Mouse (Mus musculus): ENCODE results near the gene Hip1r. TPM values are rescaled to one million over a fixed set of nuclear protein-coding genes. Genes with fewer than 3 reads are reported as not detected.

Gene Hip1r
- polyA plus RNA-seq, 1 experiment from 2014 or later = 22.4 TPM

GRCm38 (mm10) chr5:124041097-124041496 is 67.7 kb downstream of the Hip1r start:
- no peak overlapping the region for H3K4me3 ChIP-seq (replicated peaks; ENCODE audit: low read length)
- 0 out of 2 replicates have a peak, but pooled peaks cover 14% of the 10 kb centered on the region for H3K4me1 ChIP-seq (replicated peaks; ENCODE audit: control insufficient read depth, insufficient read depth, low read length)
- no peaks in the 10 kb centered on the region for H3K9me3 ChIP-seq (ENCODE audit: control insufficient read depth, low read length)
- no peak overlapping the region for H3K4me2 ChIP-seq (replicated peaks)
- no peaks in the 10 kb centered on the region for H3K36me3 ChIP-seq (replicated peaks; ENCODE audit: control insufficient read depth, insufficient read depth)
- no peak overlapping the region for H3K27ac ChIP-seq
- 72% methylated on average over 9 of the region's 9 CpGs for WGBS
- no peaks in the 10 kb centered on the region for H3K27me3 ChIP-seq (ENCODE audit: control insufficient read depth, insufficient read depth, low read length)
- no peak overlapping the region for H3K9ac ChIP-seq
- DNase-seq (ENCODE audit: low spot score) (no peak), ATAC-seq (ENCODE audit: low FRiP score) (no peak)

- peak overlapping the region; percentile 77 for H3K27ac ChIP-seq
- DNase-seq (ENCODE audit: low spot score) = peak; percentile 68
These were observed 70.0 kb downstream of the Hip1r start for GRCm38 (mm10) chr5:124043212-124043978.

GRCm38 (mm10) chr5:124043999-124044398 is 70.6 kb downstream of the Hip1r start:
- 45% methylated on average over 5 of the region's 5 CpGs for WGBS
- H3K4me1 ChIP-seq (replicated peaks; ENCODE audit: control insufficient read depth, insufficient read depth, low read length) = 0 out of 2 replicates have a peak, but pooled peaks cover 11% of the 10 kb centered on the region
- no peaks in the 10 kb centered on the region for H3K9me3 ChIP-seq (ENCODE audit: control insufficient read depth, low read length)
- no peak overlapping the region for H3K4me2 ChIP-seq (replicated peaks)
- H3K4me3 ChIP-seq (replicated peaks; ENCODE audit: low read length) = no peak overlapping the region
- ATAC-seq (ENCODE audit: low FRiP score) (no peak), DNase-seq (ENCODE audit: low spot score) (no peak)
- no peaks in the 10 kb centered on the region for H3K27me3 ChIP-seq (ENCODE audit: control insufficient read depth, insufficient read depth, low read length)
- H3K9ac ChIP-seq = no peak overlapping the region
- no peaks in the 10 kb centered on the region for H3K36me3 ChIP-seq (replicated peaks; ENCODE audit: control insufficient read depth, insufficient read depth)
- H3K27ac ChIP-seq = peak overlapping the region; percentile 77; the same call in 1 of the 2 replicates

More at GRCm38 (mm10) chr5:124043212-124043978, 70.0 kb downstream of the Hip1r start:
- H3K4me3 ChIP-seq (replicated peaks; ENCODE audit: low read length) = no peak overlapping the region
- H3K4me2 ChIP-seq (replicated peaks) = no peak overlapping the region
- no peak overlapping the region for H3K9ac ChIP-seq
- peak; percentile 88 for ATAC-seq (ENCODE audit: low FRiP score)
- H3K27me3 ChIP-seq (ENCODE audit: control insufficient read depth, insufficient read depth, low read length) = no peaks in the 10 kb centered on the region
- H3K4me1 ChIP-seq (replicated peaks; ENCODE audit: control insufficient read depth, insufficient read depth, low read length) = 0 out of 2 replicates have a peak, but pooled peaks cover 11% of the 10 kb centered on the region
- H3K36me3 ChIP-seq (replicated peaks; ENCODE audit: control insufficient read depth, insufficient read depth) = no peaks in the 10 kb centered on the region
- 19% methylated on average over 10 of the region's 10 CpGs for WGBS
- H3K9me3 ChIP-seq (ENCODE audit: control insufficient read depth, low read length) = no peaks in the 10 kb centered on the region

GRCm38 (mm10) chr5:124045453-124046010 is 72.1 kb downstream of the Hip1r start:
- DNase-seq (ENCODE audit: low spot score) = no peak
- Histone ChIP-seq H3K27me3 (ENCODE audit: control insufficient read depth, insufficient read depth, low read length) (no peaks in the 10 kb centered on the region), H3K4me1 (replicated peaks; ENCODE audit: control insufficient read depth, insufficient read depth, low read length) (peaks cover 22% of the 10 kb centered on the region; the same call in 1 of the 2 replicates), H3K36me3 (replicated peaks; ENCODE audit: control insufficient read depth, insufficient read depth) (no peaks in the 10 kb centered on the region), H3K9me3 (ENCODE audit: control insufficient read depth, low read length) (no peaks in the 10 kb centered on the region), H3K4me3 (replicated peaks; ENCODE audit: low read length) (no peak overlapping the region), H3K4me2 (replicated peaks) (no peak overlapping the region), H3K27ac (0 out of 2 replicates have a peak overlapping the region, but pooled peaks have one; percentile 10), H3K9ac (no peak overlapping the region)
- 18% methylated on average over 11 of the region's 11 CpGs for WGBS
- no peak for ATAC-seq (ENCODE audit: low FRiP score)

GRCm38 (mm10) chr5:124046741-124047401 is 73.4 kb downstream of the Hip1r start:
- no peak overlapping the region for H3K27ac ChIP-seq
- DNase-seq (ENCODE audit: low spot score) (no peak), ATAC-seq (ENCODE audit: low FRiP score) (no peak)
- H3K36me3 ChIP-seq (replicated peaks; ENCODE audit: control insufficient read depth, insufficient read depth) = no peaks in the 10 kb centered on the region
- H3K4me2 ChIP-seq (replicated peaks) = no peak overlapping the region
- H3K4me3 ChIP-seq (replicated peaks; ENCODE audit: low read length) = no peak overlapping the region
- no peak overlapping the region for H3K9ac ChIP-seq
- H3K27me3 ChIP-seq (ENCODE audit: control insufficient read depth, insufficient read depth, low read length) = no peaks in the 10 kb centered on the region
- WGBS = 79% methylated on average over 7 of the region's 7 CpGs
- no peaks in the 10 kb centered on the region for H3K9me3 ChIP-seq (ENCODE audit: control insufficient read depth, low read length)
- H3K4me1 ChIP-seq (replicated peaks; ENCODE audit: control insufficient read depth, insufficient read depth, low read length) = peaks cover 22% of the 10 kb centered on the region; the same call in 1 of the 2 replicates

GRCm38 (mm10) chr5:124049249-124050045 is 76.0 kb downstream of the Hip1r start:
- 57% methylated on average over 15 of the region's 15 CpGs for WGBS
- Histone ChIP-seq H3K4me1 (replicated peaks; ENCODE audit: control insufficient read depth, insufficient read depth, low read length) (peaks cover 18% of the 10 kb centered on the region; the same call in 1 of the 2 replicates), H3K36me3 (replicated peaks; ENCODE audit: control insufficient read depth, insufficient read depth) (no peaks in the 10 kb centered on the region), H3K4me3 (replicated peaks; ENCODE audit: low read length) (no peak overlapping the region), H3K9ac (peak overlapping the region; percentile 28; the same call in 1 of the 2 replicates), H3K27me3 (ENCODE audit: control insufficient read depth, insufficient read depth, low read length) (no peaks in the 10 kb centered on the region), H3K4me2 (replicated peaks) (no peak overlapping the region), H3K9me3 (ENCODE audit: control insufficient read depth, low read length) (no peaks in the 10 kb centered on the region), H3K27ac (0 out of 2 replicates have a peak overlapping the region, but pooled peaks have one; percentile 48)
- ATAC-seq (ENCODE audit: low FRiP score) = no peak
- no peak for DNase-seq (ENCODE audit: low spot score)

GRCm38 (mm10) chr5:124050095-124051050 is 76.9 kb downstream of the Hip1r start:
- Histone ChIP-seq H3K9ac (peak overlapping the region; percentile 28; the same call in 1 of the 2 replicates), H3K4me3 (replicated peaks; ENCODE audit: low read length) (no peak overlapping the region), H3K9me3 (ENCODE audit: control insufficient read depth, low read length) (no peaks in the 10 kb centered on the region), H3K27ac (0 out of 2 replicates have a peak overlapping the region, but pooled peaks have one; percentile 48), H3K27me3 (ENCODE audit: control insufficient read depth, insufficient read depth, low read length) (no peaks in the 10 kb centered on the region), H3K4me1 (replicated peaks; ENCODE audit: control insufficient read depth, insufficient read depth, low read length) (peaks cover 16% of the 10 kb centered on the region; the same call in 1 of the 2 replicates), H3K4me2 (replicated peaks) (no peak overlapping the region), H3K36me3 (replicated peaks; ENCODE audit: control insufficient read depth, insufficient read depth) (no peaks in the 10 kb centered on the region)
- 58% methylated on average over 14 of the region's 14 CpGs for WGBS
- DNase-seq (ENCODE audit: low spot score) = no peak
- no peak for ATAC-seq (ENCODE audit: low FRiP score)

- DNase-seq (ENCODE audit: low spot score) (no peak), ATAC-seq (ENCODE audit: low FRiP score) (no peak)
- H3K27ac ChIP-seq = no peak overlapping the region
- no peak overlapping the region for H3K9ac ChIP-seq
- no peak overlapping the region for H3K4me2 ChIP-seq (replicated peaks)
- no peaks in the 10 kb centered on the region for H3K27me3 ChIP-seq (ENCODE audit: control insufficient read depth, insufficient read depth, low read length)
- no peaks in the 10 kb centered on the region for H3K36me3 ChIP-seq (replicated peaks; ENCODE audit: control insufficient read depth, insufficient read depth)
- H3K4me3 ChIP-seq (replicated peaks; ENCODE audit: low read length) = no peak overlapping the region
- 86% methylated on average over 11 of the region's 11 CpGs for whole genome bisulfite sequencing
- H3K4me1 ChIP-seq (replicated peaks; ENCODE audit: control insufficient read depth, insufficient read depth, low read length) = peaks cover 11% of the 10 kb centered on the region; the same call in 1 of the 2 replicates
- no peaks in the 10 kb centered on the region for H3K9me3 ChIP-seq (ENCODE audit: control insufficient read depth, low read length)
These were observed 78.6 kb downstream of the Hip1r start for GRCm38 (mm10) chr5:124051899-124052491.
